Mouse (Mus musculus): Measurements from ENCODE around the gene Neurod2.

Gene Neurod2

GRCm38 (mm10) chr11:98354445-98354844 lies 25.0 kb upstream of the Neurod2 start:
- no peak for DNase-seq (ENCODE audit: low spot score)

- no peak for DNase-seq (ENCODE audit: low spot score)
Observed at GRCm38 (mm10) chr11:98353651-98354211, 24.3 kb upstream of the Neurod2 start.

GRCm38 (mm10) chr11:98352272-98352990 lies 23.0 kb upstream of the Neurod2 start:
- no peak for DNase-seq (ENCODE audit: low spot score)

- no peak for DNase-seq (ENCODE audit: low spot score)
Observed at GRCm38 (mm10) chr11:98349308-98349707, 19.9 kb upstream of the Neurod2 start.

DNA sequence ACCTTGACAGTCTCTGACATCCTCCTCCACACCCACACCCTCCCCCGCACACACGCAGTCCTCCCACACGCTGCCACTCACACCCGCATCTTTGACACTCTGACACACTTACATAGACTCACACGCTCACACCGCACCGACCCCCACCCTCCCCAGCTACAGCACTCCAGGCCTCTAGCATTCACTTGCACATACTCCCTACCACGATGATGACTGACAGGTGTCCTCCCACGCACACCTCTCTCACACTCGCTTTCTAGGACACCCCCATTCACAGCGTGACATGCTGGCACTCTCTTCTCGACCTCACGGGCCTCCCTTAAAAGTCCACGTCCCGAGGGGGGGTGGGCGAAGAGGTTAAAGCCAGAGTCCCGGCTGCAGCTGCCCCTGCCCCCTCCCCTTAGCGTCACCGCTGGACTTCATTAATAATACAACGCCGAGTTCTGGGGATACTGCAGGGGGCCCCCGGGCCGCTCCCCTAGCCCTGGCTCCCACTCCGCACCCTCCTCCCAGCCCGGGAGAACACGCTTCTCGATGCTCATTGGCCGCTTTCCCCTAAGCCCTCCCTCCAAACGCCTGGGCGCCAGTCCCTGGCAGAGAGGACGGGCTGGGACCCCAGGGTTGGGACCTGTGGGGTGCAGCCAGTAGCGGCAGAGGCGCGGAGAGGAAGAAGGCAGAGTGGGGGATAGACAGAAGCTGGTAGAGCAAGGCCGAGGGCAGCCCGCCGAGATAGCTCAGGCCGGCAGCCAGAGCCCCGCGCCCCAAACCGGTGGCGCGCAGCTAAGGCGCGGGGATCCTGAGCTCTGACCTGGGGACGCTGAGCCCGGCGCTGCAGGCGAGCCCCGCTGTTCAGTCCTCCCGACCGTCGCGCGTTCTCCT lies 18.9 kb upstream of the Neurod2 start, which contains the start of gene Ppp1r1b:
Ppp1r1b (plus strand) TSS at position 322 of the 879 bp plus-strand sequence.
- DNase-seq (ENCODE audit: low spot score) = no peak

DNA sequence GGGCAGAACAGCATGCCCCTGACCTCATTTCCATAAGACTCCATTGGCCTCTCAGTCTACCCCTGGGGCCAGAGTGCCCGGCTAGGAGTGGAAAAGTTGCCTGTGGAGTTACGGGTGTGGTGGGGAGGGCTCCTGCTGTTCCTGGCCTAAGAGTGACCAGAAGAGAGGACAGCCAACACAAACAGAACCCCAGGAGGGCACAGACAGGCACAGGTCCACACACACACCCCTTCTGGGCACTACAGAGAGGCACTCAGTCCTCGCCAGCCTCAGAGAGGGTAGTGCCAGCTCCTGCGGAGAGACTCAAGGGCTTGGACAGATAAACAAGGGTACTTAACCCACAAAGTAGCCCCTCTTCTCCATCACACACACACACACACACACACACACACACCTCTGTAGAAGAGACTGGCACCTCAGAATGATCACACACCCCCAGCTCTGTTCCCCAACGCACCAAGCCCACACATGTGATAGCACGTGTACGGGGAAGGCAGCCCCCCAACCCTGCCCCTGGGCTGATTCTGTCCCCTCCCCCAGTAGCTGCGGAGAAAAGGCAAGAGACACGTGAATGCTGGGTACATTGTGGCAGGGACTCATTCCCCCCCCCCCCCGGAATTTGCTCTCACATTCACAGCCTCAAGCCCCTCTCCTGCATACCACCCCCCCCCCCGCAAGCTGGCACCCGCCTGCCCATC lies 18.1 kb upstream of the Neurod2 start:
- no peak for DNase-seq (ENCODE audit: low spot score)

DNA sequence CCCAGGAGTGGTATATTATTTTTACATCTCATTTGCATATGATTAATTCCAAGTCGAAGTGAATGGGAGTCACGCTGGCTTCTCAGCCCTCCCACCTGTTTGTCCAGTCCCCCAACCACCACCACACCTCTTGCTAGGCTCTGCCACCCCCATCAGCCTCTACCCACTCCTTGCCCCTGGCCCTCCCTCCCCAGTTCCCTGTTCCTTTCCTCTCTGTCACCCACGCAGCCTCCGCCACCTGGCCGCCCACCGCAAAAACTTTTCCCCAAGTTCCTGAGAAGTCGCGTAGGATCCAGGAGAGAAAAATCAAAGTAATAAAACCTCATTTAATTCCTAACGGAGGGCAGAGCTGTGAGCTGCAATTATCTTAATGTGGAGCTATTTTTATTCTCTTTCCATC lies 16.7 kb upstream of the Neurod2 start:
- DNase-seq (ENCODE audit: low spot score) = no peak

- peak; percentile 76 for DNase-seq (ENCODE audit: low spot score)
Observed at GRCm38 (mm10) chr11:98345253-98345652, 15.8 kb upstream of the Neurod2 start.

- DNase-seq (ENCODE audit: low spot score) = peak; percentile 99
Observed at GRCm38 (mm10) chr11:98342000-98342945, 12.8 kb upstream of the Neurod2 start.

DNA sequence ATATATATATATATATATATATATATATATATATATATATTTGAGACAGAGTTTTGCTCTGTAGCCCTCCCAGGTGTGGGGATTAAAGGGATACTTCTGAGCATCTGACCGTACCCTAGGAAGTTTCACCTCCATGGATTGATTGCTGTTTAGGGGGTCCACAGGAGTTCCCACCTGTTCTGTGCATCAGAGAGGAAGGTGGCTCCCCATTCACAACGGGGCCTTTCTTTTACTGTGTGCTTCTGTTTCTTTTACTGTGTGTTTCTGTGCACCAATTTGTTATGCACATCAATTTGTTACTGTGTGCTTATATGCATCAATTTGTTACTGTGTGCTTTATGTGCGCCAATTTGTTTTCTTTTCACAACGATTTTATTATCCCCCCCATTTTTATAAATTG lies 11.7 kb upstream of the Neurod2 start:
- no peak for DNase-seq (ENCODE audit: low spot score)

GRCm38 (mm10) chr11:98340597-98340996 lies 11.1 kb upstream of the Neurod2 start:
- DNase-seq (ENCODE audit: low spot score) = no peak

- DNase-seq (ENCODE audit: low spot score) = no peak
Observed at GRCm38 (mm10) chr11:98339679-98340287, 10.3 kb upstream of the Neurod2 start.

- DNase-seq (ENCODE audit: low spot score) = no peak
Observed at GRCm38 (mm10) chr11:98339071-98339501, 9.6 kb upstream of the Neurod2 start.

- DNase-seq (ENCODE audit: low spot score) = no peak
Observed at GRCm38 (mm10) chr11:98338507-98338961, 9.1 kb upstream of the Neurod2 start.

DNA sequence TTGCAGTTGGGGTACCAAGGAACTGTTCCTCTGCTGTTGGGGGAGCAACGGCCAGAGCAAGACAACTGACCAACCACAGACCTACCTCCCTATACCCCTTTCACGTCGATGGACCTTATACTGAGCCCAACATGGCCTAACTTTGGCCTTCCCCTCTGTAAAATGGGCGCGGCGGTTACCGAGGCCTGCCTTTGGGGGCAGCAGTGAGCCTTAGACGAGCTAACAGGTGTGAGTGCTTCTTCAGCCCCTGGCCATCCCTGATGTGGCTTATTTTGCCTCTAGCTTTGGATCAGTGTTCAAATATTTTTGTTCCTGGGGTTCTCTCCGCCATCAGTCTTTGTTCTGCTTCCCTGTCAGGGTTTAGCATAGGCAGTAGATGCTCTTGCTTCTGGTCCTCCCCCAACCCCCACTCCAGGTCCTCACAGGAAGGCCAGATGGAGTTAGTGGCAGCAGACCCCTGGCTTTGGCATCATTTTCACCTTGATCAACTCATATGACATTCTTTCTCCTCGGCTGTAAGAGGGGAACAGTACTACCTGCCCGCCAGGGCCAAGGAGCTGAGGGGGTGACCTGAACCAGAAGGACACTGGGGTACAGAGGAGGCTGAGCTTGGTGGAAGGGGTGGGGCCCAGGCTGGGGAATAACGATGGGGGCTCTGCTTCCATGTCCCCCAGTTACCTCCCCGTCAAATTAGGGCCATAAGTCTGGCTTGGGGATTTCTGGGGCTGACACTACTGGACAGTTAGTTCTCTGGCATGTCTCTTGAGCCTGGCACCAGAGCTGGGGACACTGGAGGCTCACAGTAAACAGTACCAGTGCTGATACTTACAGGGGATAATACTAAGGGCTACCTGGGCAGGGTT lies 7.0 kb upstream of the Neurod2 start:
- no peak for DNase-seq (ENCODE audit: low spot score)

- DNase-seq (ENCODE audit: low spot score) = no peak
Observed at GRCm38 (mm10) chr11:98335250-98335649, 5.8 kb upstream of the Neurod2 start.

DNA sequence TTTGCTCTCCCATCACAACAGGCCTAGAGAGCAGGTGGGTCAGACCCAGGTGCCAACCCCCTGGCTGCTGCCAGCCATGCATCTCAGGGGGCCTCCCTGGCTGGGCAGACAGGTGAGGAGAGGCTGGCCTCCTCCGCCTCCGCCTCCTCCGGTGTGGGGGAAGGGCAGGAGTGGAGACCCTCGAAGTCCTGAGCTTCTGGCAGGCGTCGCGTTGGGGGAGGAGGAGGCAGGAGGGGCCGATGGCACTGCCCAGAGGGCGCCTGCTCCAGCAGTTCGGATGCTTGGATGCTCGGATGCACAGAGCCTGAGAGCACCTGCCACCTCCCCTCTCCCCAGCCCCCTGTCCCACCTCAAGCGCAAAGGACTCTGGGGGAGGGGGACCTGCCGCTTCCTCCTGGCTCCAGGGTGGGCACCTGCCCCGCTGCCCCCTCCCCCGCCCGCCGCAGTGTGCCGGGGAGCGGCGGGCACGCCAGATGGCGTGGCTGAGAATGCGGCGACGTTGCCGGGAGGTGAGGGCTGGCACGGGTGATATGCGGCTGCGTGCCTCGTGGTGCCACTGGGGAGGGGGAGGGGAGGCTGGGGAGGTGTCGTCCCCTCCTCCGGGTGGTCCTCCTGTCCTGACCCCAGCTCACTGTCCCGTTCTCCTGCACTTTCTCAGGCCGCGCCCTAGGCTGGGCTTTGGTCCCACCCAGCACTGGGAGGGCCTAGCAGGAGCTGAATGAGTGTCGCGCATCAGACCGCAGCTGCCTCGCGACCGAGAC lies 4.7 kb upstream of the Neurod2 start:
- DNase-seq (ENCODE audit: low spot score) = no peak

GRCm38 (mm10) chr11:98333263-98333696 lies 3.8 kb upstream of the Neurod2 start:
- DNase-seq (ENCODE audit: low spot score) = no peak

- no peak for DNase-seq (ENCODE audit: low spot score)
Observed at GRCm38 (mm10) chr11:98332841-98333240, 3.4 kb upstream of the Neurod2 start.
